In the genomic region with DNA sequence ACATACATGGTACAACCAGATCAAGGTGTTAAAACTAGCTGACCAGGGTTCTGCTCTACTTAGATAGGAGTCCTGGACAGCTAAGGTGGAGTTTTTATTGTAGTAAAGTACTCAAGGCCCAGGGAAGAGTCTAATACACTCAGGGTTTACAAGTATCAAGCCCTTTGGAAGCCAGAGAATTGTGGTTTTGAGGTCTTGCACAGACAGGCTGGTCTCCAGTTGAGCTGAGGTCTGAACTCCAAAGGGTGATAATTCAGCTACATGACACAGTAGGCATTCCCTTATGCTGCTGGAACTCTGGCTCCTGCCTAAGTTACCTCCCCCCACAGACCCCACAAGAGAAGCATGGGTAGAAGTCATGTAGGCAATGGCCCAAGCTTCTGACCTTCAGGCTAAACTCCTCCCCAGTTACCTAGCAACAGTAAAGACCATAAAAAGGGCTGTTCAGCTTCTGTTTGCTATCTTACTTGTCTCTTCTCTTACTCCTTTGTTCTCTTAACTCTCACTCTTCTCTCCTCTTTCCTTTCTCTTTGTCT, we compare ENCODE assay signal across 7 mouse cellular contexts. TPM values are rescaled to one million over a fixed set of nuclear protein-coding genes. Genes with fewer than 3 reads are reported as not detected.
DNase-seq lines count a peak whose midpoint lies in the region; ATAC-seq and TF ChIP-seq lines count a peak whose summit lies in the region.
"Not testable (repeated sequence)": the region's sequence is repeated elsewhere in the genome, so short reads cannot be mapped to it uniquely, and the experiment has no call there.

No protein-coding gene starts in this region.

- peak; percentile 25 to 57; a peak in 2 of 4 replicates for ATAC-seq in hematopoietic stem cell, adult 5-6 weeks (replicated peaks in 1 of 2; ENCODE audit: insufficient read depth in 1 of 2, low FRiP score in 2 of 2, low TSS enrichment in 1 of 2, low read depth in 1 of 2, poor library complexity in 2 of 2, severe bottlenecking in 2 of 2)
- peak; percentile 17 for ATAC-seq in megakaryocyte progenitor cell, adult 5-6 weeks (replicated peaks; ENCODE audit: poor library complexity)

- DNase-seq in 3134 (ENCODE audit: extremely low read depth, insufficient read length, low spot score) (peak; percentile 49), NIH3T3 (ENCODE audit: low read depth) (peak; percentile 45)
- DNase-seq in CD4-positive helper T cell, adult 2 months (ENCODE audit: low read depth, low spot score): peak; percentile 8
- DNase-seq in c-Kit-positive CD71-negative TER-119-negative erythroid progenitor cells, embryonic 14.5 days (ENCODE audit: low read depth): peak; percentile 14
- DNase-seq in gastrocnemius, adult 2 months: not testable (repeated sequence)

- not testable (repeated sequence) for TF ChIP-seq CTCF in gastrocnemius, adult 2 months (IDR thresholded peaks at IDR 0.05)

- intact Hi-C loops in gastrocnemius, adult 2 months (cut with DNase I): not testable (repeated sequence)

- H3K4me3 ChIP-seq in gastrocnemius, adult 2 months: not testable (repeated sequence)

- peak overlapping the region; percentile 80 for H3K27ac ChIP-seq in gastrocnemius, adult 2 months

RNA-seq across cellular contexts. Expression of a gene that starts 0.5 kb away (rescaled TPM):
- total RNA-seq in gastrocnemius, adult 2 months (2021): 1 to 10 TPM; 1.1 to 3.3 TPM
- 4.3 TPM in 1 of 2 replicates, not detected in the other for total RNA-seq in hematopoietic stem cell, adult 5-6 weeks (2017)
- total RNA-seq in megakaryocyte progenitor cell, adult 5-6 weeks (2015): 6.8 and 13.6 TPM in 2 replicates
- total RNA-seq in megakaryocyte progenitor cell, adult 5-6 weeks (2017): 13.6 and 14.5 TPM in 2 replicates

RNA-seq across cellular contexts. Expression of a gene that starts 29.0 kb away (rescaled TPM):
- total RNA-seq in gastrocnemius, adult 2 months (2021): 1 to 10 TPM; 3.1 to 6.1 TPM
- total RNA-seq in hematopoietic stem cell, adult 5-6 weeks (2017): 280 and 342 TPM in 2 replicates
- 112 and 113 TPM in 2 replicates for total RNA-seq in megakaryocyte progenitor cell, adult 5-6 weeks (2015)
- 70.3 and 92.9 TPM in 2 replicates for total RNA-seq in megakaryocyte progenitor cell, adult 5-6 weeks (2017)

RNA-seq across cellular contexts. Expression of a gene that starts 29.1 kb away (rescaled TPM):
- 1 to 10 TPM; 2.7 to 4.8 TPM for total RNA-seq in gastrocnemius, adult 2 months (2021)
- 158 and 228 TPM in 2 replicates for total RNA-seq in hematopoietic stem cell, adult 5-6 weeks (2017)
- 59.5 and 87.9 TPM in 2 replicates for total RNA-seq in megakaryocyte progenitor cell, adult 5-6 weeks (2015)
- total RNA-seq in megakaryocyte progenitor cell, adult 5-6 weeks (2017): 29.0 and 43.0 TPM in 2 replicates

Comparison
In these comparisons a context has a peak if more than half of its experiments do, and no peak if none do; other contexts are left out.
1. RNA of a gene that starts 29.0 kb away (total RNA-seq): 280 to 342 TPM in hematopoietic stem cell, adult 5-6 weeks and 70.3 to 113 TPM in megakaryocyte progenitor cell, adult 5-6 weeks; 3.1 to 6.1 TPM in gastrocnemius, adult 2 months; every median in the first group is over 10 times any median in the second.
2. RNA of a gene that starts 29.1 kb away (total RNA-seq): 158 to 228 TPM in hematopoietic stem cell, adult 5-6 weeks and 29.0 to 87.9 TPM in megakaryocyte progenitor cell, adult 5-6 weeks; 2.7 to 4.8 TPM in gastrocnemius, adult 2 months; every median in the first group is over 4 times any median in the second.